Mouse (Mus musculus) adrenal gland, adult 2 months (tissue): ENCODE measurements around the gene Arhgap23. TPM values are rescaled to one million over a fixed set of nuclear protein-coding genes. Genes with fewer than 3 reads are reported as not detected.
A peak's percentile ranks its signal among the peaks of the same experiment; 100 is the strongest.

ENCODE experiments used
- DNase-seq: peaks from one replicate; pipeline ENCODE4 v3.0.0; 2021
- polyA plus RNA-seq: library from polyadenylated mRNA; depleted of rRNA; stranded (reverse); fragments of >200 nt; gene quantifications from 2 replicates; pipeline ENCODE4 v1.2.3, GENCODE M21; 2012
- total RNA-seq, 2 experiments: library from RNA; stranded (reverse); gene quantifications; 2 replicates each; pipeline ENCODE4 v1.2.3; 2021

Arhgap23 gene
- total and polyA plus RNA-seq, 3 experiments = 29.0 to 96.3 (median 29.3) TPM

DNA sequence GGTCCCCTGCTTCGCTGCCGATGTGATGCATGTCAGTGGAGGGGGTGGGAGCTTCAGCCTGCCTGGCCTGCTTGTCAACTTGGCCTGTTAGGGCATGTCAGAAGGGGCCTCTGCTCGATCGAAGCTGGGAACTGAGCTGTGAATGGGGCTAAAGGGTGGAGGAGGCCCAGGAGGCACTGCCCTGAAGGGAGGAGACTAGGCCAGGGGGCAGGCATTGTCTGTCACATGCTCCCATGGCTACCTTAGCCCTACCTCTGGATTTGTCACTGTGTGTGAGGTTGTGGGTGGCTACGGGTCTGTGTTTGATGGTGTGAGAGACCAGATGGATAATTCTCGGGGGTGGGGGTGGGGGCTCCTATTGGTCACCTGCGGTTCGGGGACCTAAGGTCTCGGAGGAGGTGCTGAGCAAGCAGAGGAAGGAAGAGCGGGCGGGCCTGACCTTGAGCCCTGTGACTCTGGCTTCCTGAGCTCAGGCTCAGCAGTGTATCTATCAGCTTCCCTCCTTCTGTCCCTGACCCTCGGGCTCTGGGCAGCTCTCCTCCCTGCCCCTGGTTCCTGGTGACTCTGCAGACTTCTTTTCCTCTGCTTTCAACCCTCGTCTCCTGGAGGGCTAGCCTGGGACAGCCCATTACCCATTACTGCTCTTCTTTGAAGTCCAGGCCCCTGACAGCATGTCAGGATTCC, 20.6 kb downstream of the Arhgap23 start:
- peak; percentile 87 for DNase-seq

DNA sequence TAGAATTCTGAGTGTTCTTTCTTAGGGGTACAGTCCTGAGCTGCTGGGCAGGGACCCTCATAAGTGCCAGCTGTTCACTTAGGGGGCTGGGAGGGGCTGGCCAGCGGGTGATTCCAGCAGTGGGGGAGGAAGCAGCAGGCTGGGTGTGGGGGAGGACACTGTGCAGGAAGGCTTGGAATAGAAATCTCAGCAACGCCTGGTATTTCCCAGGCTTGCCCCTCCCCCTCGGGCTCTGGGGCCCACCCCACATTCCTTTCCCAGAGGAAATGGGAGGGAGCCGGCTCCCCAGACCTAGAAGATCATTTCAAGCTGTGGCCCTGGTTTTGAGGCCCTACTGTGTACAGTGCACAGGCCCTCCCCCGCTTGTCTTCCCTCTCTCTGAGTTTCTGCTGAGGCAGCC, 22.4 kb downstream of the Arhgap23 start:
- DNase-seq = peak; percentile 84

DNA sequence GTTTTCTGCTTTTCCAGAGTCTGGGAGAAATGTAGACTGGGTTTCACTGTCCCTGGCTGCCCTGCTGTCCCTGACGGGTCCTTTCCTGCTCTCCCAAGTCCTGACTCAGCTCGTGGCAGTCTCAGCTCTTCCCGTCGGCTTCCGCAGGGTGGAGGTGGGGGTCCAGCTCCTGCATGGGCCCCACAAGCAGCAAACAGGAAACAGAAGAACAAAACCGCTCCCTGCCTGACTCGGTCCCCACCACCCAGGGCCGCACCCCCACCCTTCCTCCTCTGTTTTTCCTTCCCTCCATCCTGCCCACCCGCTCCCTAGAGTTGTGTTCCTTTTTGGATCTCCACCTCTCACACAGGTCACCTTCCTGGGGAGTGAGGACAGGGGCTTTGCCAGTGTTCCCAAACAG, 23.5 kb downstream of the Arhgap23 start:
- peak; percentile 59 for DNase-seq

DNA sequence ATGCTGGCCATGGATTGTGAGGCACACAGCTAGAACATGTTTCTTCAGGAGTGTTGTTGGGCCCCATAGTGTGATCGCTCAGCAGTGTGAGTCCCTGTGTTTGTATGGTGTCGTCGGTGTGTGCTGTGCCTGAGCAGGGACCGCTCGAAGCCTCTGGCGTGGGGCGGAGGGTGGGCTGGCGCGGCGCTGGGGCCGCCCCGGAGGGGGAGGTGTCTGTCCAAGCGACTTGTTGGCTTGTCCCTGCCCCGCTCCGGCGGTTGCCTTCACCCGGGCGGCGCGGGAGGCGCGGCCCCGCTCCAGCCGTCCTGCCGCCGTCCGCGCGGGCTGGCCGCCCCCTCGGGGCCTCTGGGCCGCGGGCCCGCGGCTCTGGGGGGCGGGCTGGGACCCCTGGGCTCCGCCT, 24.6 kb downstream of the Arhgap23 start:
- peak; percentile 89 for DNase-seq

DNA sequence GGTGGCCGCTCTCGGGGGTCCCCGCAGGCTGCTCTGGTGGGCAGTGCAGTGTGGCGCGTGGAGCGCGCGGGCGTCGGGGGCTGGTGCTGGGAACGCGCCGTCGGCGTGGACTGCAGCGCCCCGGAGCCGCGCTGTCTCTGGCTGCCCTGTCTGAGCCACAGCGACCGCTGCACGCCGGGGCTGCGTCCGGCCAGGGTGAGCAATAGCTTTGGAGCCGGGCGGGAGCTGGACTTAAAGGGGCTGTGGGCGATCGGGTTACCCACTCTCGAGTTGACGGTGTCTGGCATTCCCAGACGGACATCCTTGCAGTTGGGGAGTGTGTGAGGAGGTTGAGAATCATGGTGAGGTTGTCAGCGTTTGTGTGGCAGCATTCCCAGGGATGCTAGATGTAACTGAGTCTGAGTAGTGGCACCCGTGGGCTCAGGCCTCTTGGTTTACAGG, 25.1 kb downstream of the Arhgap23 start:
- peak; percentile 62 for DNase-seq

DNA sequence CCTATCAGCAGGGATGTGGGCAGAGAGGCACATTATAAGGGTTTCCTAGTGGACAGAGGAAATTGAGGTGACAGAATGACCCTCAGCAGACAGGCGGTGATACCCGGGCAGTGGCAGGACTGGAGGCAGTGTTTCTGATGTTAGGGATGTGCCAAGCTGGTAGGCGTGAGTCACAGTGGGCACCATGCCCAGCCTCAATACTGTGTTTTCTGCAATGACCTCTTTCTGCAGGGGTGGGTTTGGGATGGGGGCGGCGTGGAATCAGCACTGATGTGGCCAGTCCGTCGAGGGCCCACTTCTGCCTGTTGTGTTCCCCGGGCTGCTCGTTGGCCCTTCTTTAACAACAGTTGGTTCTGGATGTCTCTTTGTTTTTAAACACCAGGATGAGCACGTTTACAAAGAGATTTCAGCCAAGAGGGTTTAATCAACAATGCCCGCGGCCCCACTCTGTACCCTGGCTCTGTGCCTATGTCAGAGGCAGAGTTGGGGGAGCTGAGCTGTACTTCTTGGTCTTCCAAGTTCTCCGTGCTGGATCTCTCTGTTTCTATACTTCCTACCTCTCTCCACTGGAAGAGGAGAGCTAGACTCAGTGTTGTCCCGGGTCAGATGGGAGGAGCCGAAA, 25.8 kb downstream of the Arhgap23 start:
- peak; percentile 90 for DNase-seq

DNA sequence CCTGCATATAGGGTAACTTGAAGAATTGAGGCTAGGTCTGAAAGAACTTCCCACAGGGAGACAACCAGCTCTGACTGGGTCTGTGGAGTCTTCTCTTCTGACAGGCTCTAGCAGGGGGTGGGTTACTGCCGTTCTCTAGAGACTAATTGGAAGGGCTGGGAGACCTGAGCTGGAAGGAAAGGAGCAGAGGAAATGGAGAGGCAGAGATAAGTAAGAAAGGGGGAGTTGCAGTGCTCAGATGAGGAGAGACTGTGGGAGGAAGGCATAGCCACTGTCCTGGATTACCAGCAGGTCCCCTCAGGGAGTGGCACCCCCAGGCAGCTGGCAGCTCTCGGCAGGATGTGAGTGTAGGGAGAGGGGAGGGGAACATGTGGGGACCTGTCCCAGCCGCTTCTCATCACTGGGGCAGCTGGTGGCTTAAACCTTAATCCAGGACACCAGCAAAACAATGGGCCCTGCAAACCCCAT, 26.4 kb downstream of the Arhgap23 start:
- no peak for DNase-seq

DNA sequence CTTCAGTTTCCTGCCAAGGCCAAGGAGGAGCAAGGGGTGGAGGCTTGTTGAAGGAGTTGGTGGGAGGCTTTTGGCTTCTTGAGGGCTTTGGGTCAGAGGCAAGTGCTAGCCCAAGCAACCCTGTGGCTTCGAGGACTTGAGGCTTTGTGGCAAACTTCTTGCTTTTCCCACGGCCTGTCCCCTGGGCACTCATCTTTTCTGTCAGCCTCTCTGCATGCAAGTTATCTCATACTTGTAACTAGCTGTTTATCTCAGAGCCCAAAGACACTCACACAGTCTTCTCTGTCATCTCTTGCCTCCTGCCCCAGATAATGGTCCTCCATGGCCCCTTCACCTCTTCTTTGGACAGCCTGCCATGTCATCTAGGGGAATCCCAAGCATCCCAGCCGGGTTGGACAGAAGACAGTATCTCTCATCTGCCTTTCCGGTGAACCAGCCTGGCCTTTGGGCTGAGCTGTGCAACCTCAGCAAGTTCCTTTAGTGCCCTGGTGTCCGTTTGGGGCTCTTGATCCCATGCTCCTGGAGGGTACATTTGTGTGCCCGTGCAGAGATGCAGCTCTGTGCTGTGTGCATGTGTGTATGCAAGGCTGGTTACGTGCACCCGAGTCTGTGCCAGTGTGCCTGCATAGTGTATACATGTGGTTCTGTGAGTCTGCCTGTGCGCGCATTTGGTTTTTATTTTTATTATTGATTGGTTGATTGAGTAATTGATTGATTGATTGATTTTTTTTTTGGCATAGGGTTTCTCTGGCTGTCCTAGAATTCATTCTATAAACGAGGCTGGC, 27.8 kb downstream of the Arhgap23 start:
- DNase-seq = no peak

DNA sequence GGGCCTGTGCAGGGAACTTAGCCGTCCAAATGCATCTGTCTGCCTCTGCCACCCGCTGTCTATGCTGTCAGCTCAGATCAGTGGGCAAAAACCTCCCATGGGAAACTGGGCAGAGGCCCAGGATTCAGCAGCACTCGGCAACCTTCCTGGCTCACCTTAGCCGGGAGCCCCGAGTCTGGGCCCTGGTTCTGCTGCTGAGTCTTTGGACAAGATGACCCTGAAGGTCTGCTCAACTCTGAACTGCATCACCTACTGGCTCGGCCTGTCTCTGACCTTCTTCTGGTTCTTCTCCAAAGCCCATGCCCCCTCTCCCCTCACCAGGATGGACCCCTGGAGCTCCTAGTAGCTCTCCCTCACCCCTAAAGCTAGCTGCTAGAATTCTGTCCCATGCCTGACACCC, 30.3 kb downstream of the Arhgap23 start:
- DNase-seq = no peak

DNA sequence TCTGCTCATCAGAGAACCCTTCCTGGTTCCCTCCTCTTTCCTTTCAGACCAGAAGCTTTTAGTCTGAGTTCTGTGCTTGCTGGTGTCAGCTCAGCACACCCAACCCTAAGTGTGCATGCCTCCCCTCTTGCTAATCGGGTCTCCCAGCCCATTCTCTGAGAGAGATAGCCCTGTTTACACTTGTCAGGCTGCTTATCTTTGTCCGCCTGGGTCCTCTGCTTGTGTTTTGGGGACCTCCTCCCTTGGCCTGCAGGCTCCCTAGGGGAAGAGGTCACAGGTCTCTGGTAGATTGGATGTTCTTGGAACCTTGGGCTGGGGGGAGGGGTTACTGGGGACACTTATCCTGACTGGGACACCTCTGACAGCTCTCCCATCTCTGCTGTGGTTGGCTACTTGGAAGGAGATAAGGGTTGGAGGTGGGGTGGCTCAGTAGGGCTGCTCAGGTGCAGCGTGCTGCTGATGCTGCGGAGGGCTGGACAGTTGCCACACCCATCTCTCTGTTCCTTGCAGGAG, 30.7 kb downstream of the Arhgap23 start:
- no peak for DNase-seq

DNA sequence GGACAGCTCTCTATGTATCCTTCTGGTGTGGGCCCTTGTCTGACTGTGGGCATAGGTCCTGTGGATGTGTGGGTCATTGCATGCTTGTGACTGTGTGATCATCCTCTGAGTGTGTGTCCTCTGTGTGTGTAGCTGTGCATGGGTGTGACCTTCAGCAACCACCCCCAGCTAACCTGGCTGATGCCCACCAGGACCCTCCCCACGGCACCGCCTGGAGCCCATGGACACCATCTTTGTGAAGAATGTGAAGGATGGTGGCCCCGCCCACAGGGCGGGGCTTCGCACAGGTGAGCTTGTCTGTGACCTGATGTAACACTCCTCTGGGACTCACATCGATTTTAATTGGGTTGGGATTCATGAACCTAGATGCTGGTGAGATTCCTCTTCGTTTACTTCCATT, 32.6 kb downstream of the Arhgap23 start:
- DNase-seq = no peak

DNA sequence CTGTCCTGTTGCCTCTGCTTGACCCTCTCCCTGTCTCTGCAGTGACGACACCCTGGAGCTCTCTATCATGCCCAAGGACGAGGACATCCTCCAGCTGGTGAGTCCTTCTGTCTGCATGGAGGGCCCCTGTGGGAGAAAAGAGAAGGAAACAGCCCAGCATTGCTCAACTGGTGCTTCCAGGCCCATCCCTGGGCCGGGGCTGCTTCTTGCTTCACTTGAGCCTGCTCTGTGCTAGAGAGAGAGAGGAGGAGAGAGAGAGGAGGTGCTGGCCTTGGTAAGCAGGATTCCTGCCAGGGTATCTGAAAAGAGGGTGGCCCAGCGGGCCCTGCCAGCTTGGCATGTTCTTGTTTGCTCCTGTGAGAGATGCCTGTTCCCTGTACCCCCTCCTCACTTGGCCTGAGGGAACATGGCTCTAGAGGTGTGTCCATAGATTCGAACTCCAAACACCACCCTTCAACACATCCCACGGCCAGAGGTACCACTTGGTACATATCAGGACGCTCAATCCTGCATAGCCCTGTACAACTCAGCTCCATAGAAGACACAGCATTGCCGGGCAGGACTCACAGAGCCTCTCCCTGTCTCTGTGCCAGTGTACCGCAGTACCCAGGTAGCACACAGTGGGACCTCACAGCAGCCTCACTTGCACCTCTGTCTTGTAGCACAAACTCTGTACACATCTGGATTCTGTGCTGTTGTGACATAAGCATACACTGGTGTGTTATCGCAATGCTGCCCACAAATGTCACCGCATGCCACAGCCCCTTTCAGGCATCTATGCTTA, 33.5 kb downstream of the Arhgap23 start:
- peak; percentile 86 for DNase-seq

DNA sequence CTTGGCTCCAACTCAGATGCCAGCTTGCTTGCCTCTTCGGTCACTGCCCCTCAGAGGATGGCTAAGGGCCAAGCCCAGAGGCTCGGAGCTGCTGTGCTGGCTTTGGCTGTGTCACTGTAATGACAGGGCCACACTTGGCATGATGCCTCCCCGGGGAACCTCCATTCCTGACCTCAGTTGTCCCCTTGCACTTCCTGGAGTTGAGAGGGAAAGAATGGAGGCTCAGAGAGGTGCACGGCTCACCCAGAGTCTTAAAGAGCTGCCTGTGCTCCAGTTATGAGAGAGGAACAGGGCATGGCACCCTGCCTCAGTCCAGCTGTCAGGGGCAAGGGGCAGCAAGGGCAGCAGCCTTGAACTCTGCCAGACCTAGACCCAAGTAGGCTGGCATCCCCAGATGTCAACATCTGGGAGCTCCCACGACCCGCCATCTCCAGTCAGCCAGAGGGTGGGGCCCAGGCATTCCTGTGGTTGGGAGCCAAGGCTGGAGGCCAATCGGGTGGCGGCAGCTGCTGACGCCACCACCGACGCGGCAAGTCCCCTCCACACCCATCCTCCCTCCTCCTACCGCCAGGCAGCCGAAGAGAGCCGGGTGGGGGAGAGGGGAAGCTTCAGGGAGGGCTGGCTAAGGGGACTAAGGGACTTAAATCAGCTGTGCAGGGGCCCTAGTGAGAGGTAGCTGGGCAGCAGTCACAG, 34.4 kb downstream of the Arhgap23 start:
- peak; percentile 94 for DNase-seq

DNA sequence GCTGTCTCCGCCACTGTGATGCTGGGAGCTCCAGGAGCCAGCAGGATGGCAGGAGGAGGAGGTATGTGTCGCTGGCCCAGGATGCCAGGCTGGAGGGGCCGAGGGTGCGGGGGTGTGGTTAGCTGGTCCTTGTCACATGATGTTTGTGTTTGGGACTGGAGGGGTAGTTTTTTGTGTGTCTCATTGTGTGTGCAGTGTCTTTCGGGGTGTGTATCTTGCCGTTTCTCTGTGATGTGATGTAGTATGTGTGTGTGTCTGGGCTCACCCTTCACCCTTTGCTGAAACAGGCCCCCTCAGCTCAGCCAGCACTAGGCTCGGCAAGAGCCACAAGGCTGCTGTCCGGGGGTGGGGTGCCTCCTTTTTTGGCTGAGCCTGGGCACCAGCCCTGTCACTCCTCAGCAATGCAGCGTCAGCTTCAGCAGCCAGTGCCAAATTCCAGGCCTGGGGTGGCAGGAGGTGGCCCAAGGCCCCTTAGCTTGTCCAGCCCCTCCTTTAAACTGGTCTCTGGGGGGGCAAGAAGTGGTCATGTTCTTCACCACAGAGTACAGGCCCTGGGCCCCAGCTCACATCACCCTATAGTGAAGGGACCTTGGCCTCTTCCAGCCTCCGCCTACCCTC, 35.1 kb downstream of the Arhgap23 start:
- DNase-seq = peak; percentile 85

DNA sequence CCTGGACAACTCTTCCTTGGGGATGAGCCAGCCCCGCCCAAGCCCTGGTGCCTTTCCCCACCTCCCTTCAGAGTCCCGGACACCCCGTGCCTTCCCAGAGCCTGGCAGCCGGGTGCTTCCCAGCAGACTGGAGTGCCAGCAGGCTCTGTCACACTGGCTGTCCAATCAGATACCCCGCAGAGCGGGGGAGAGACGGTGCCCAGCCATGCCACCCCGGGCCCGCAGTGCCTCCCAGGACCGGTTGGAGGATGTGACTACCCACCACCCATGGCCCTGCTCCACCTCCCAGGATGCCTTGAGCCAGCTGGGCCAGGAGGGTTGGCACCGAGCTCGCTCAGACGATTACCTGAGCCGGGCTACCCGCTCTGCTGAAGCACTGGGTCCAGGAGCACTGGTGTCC, 36.3 kb downstream of the Arhgap23 start:
- no peak for DNase-seq

DNA sequence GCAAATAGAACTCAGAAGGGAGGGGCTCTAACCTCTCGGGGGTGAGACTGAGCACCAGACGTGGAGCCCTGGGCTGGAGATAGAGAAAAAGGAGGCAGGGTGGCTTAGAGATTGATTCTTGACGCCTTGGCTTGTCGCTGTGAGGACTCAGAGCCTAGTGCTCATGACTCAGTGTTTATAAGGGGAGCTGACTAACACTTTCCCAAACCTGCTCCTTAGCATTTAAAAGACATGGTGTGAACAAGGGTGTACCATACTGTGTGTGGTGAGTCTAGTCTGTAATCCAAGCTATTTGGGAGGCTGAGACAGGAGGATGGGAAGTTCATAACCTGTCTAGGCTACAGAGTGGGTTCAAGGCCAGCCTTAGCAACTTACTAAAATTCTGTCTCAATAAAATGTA, 41.8 kb downstream of the Arhgap23 start:
- DNase-seq = no peak

DNA sequence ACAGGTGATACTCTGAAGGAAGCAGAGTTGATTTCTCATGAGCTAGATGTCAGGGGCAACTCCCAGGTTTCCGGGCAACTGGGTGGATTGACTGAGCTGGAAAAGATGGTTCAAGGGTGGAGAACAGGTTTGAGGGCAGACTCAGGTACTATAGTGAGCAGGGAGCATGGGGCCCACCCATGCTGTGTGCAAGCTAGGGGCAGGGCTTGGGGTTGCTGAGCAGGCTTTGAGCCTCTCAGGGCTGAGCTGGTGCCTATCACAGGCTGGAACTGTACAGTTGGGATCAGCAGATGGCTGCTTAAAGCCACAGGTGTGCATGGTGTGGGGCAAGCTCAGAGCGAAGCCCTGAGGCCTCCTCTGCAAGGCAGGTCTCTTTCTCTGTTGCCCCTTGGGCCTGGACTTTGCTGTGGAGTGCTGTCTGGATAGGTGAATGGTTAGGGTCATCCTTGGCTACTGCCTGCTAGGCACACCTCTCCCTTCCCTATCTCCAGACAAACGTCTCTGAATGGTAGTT, 46.0 kb downstream of the Arhgap23 start:
- DNase-seq = no peak

DNA sequence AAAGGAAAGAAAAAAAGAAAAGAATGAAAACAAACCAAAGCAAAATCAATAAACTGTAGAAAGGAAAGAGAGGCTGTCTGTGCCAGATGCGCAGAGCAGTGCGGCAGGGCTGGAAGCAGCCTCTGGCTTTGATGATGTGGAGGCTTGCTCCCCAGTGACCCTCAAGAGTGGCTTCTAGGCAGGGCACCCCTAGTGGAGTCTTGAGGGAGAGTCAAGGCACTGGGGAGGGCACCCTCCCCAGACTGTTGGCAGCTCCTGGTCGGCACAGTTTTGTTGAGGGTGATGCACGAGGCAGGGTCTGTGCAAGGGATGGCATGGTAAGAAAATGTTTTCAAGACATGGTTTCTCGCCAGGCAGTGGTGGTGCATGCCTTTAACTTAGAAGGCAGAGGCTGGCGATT, 47.2 kb downstream of the Arhgap23 start:
- DNase-seq = no peak

DNA sequence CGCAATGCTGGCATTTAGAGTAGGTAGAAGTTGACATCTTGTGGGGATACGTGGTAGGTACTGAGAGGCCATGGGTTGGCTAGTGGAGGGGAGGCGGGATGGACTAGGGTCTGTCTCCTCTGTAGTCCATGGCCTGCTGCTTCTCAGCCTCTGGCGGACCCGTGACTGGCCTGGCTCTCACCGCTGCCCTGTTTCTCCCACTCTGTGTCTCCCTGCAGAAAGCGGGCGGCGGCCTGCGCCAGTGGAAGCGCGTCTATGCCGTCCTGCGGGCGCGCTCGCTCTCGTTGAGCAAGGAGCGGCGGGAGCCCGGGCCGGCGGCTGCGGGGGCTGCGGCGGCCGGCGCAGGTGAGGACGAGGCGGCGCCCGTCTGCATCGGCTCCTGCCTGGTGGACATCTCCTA, 47.8 kb downstream of the Arhgap23 start:
- DNase-seq = no peak

DNA sequence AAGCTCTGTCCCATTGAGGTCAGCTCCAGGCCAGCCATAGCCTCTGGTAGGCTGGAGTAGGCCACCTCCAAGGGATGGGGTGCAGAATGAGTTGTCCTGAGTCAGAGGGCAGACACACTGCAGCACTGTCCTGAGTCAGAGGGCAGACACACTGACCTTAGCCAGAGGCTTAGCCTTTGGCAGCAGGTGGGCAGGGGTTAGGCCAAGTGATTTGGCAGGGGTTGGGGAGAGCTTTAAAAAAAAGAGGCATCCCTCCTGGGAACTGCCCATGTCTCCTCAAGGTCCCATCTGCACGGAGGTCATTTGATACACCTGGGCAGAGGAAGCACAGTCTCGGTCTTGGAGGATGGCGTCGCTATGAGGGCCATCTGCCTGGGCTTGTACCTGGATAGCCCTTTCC, 48.7 kb downstream of the Arhgap23 start:
- DNase-seq = peak; percentile 35

DNA sequence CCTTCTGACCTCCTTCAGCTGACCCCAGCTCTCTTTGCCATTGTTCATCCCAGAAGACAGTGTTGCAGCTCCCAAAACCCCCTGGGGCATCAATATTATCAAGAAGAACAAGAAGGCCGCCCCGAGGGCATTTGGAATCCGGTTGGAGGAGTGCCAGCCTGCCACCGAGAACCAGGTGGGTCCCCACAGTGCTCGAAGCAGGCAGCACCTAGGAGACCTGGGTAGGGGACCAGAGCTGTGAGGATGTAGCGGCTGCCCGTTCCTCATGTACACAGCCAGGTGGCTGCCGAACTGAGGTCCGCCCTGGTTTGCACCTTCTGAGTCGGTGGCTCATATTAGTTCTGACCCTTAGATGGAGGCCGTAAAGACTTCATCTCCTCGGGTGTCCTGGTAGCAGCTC, 50.6 kb downstream of the Arhgap23 start:
- DNase-seq = no peak
